Mouse (Mus musculus) kidney, postnatal 4 days (tissue): ENCODE data around the gene Clcn3.
"Not testable (repeated sequence)": the region's sequence is repeated elsewhere in the genome, so short reads cannot be mapped to it uniquely, and the experiment has no call there.

Experiments
- DNase-seq, 2 experiments: peaks; one replicate each; pipeline ENCODE4 v3.0.0; 2021; ENCODE audit warnings: mixed read lengths in 2 of 2

The Clcn3 gene

DNA sequence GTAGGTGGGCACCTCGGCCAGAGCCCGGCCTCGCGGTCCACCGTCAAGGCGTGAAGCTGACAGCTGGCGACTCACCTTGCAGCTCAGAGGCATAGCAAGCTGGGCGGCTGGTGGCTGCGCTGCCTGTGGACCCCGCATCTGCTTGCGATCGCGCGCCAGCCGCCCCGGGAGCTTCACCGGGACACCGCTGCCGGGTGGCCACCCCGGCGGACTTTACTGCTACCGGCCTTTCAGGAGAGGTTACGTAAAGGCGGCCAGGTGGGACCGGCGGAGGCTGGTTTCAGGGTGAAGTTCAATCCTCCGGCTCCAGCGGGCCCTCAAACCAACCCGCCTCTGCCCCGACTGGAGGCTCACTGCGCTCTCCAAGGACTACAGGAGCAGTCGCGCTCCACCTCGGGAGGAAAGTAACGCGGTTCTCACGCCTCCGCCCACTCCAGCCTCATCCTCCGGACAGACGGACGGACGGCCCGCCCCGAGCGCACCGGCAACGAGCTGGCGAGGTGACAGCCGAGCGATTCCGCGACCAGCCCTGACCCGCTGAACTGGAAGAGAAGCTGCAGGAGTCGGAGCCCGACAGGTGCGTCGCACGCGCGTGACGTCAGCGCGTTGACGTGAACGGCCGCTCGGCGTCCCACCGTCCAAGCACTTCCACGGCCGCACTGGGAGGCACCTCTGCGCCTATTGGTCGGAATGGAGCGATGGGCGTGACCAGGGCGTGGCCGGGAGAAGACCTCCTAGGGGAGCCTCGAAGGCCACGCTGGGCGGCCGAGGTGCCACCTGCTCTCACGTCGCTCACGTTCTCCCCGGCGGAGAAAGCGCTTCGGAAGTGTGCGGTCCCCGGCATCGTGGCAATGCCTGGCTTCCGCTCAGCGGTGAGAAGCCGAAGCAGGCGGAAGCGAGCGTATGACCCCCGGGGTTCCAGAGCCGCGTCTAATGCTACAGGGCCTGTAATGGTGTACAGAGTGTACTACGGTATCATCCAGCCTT lies at the start of gene Clcn3:
Clcn3 (minus strand) TSS at position 600 of the 987 bp plus-strand sequence.
- peak; percentile 98 to 99 for DNase-seq

DNA sequence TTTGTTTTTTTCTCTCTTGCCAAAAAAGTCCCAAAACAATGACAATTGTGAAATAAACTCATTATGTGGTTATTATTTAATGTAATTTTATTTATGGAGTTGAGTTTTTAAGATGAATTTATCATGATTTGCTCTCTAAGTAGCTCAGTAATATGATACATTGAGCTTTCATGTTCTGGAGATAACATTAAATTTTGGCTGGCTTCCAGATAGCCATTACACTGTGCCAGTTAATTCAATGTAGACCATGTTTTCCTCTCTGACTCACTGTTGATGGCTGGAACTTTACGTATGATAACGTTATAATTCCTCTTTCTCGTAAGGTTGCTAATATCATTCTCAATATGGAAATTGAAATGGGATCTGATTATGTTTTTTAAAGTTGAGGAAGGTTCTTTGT lies 13.4 kb upstream of the Clcn3 start:
- no peak for DNase-seq

DNA sequence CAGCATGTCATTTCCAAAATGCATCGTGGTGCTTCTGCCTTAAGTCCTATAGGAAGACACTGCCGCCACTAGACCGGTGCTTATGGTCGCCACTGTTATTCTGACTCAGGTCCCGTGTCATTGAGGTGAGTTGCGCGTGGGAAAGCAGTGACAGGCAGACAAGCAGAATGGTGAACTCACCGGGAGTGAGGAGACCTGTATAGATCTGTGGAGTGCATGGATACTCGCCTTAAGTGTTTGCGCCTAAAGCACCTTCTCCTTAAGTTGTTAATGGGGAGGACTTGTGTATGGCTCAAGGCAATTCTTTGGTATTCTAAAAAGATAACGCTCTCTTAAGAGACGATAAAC lies 10.5 kb upstream of the Clcn3 start:
- DNase-seq: no peak

DNA sequence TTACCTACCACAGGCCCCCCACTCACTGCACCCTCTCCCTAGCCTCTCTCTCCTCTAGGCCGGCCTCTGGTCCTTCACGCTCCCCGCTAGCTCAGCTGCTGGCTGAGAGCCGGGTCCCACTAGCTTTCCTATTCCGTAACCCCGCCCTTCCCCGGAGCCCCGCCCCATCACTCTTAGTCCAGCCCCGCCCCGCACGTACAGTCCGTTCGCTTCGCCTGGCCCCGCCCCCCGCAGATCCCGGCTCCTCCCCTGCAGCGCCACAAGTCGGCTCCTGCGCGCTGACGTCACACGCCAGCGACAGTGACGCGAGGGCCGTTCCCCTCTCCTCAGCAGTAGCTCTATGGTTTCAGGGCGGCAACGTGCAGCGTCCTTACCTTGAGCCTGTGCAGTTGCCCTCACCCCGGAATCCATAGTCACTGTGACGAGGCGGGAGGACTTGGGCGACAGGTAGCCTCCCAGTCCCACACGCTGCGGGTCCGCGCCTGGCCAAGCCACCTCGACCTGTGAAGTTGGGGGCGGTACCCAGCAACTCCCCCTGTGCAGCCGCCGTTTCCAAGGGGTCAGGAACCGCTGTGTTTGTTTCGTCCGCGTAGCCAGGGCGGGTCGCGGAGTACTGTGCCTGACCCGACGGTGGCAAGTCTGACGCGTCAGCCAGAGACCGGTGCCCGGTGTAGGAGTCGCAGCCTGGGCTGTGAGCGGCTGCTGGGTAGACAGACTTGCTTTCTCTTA lies 10.0 kb upstream of the Clcn3 start, which contains the start of gene Nek1:
Nek1 (plus strand) TSS at position 286 of the 729 bp plus-strand sequence.
- DNase-seq: peak; percentile 100

DNA sequence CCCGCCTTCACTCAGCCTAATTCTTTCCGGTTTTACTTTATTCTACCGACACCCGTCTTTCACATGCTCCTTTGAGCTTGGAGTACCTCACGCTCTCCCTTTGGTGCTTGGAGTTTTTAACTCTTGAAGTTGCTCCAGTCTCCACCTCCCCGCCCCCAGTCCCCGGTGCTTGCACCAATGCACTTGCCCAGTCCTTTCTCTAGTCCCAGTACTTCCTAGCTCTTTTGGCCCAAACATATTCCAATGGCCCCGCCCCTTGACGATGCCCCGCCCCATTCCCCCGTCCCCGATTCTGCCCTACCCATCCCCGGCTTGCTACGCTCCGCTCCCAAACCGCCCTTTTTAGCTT lies 9.4 kb upstream of the Clcn3 start:
- DNase-seq: peak; percentile 90 to 92

DNA sequence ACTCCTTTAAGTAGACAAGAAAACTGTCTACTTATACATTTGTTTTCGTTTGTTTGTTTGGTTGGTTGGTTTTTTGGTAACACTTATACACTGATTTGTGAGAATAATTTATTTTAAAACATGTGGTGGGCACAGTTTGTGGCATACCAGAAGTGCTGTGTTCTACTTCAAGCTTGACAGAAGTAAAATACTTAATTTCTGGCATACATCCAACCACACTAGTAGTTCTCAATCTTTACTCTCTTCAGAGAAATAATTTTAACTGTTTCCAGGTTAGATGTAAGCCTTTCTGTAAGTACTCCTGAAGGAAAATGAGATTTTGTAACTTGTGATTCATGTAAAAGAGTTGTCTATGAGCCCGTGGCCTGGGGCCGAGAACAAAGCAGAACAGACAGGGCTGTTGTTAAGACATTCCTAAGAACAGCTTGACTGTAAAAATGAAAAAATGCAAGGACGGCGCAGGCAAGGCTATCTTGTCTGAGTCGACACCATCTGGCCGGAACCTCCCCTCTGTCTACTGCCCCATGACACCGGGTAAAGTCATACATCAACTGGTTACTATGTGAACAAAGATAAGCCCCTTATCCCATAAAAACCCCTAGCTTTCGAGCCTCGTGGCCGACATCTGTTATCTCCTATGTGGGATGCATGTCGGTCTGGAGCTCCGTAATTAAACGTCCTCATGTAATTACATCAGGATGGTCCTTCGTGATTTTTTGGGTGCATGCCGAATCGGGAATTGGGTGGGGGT lies 1.3 kb upstream of the Clcn3 start:
- not testable (repeated sequence) for DNase-seq

DNA sequence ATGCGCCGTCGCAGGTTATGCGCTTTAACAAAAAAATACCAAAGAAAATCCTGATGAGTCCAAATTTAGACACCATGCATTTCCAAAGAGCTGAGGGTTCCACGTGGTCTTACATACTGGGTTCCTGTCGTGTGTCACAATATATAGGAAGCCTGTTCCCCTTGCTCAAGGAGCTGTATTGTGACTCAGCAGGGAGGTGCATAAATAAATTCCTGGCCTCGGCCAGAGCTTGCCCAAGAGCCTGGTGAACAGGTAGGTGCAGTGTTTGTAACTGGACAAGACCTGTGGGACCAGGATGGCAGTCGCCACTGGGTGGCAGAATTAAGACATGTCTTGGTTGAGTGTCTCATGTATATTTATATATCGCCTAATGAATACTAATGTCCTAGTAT lies 584 bp upstream of the Clcn3 start:
- DNase-seq: peak; percentile 67 to 82

DNA sequence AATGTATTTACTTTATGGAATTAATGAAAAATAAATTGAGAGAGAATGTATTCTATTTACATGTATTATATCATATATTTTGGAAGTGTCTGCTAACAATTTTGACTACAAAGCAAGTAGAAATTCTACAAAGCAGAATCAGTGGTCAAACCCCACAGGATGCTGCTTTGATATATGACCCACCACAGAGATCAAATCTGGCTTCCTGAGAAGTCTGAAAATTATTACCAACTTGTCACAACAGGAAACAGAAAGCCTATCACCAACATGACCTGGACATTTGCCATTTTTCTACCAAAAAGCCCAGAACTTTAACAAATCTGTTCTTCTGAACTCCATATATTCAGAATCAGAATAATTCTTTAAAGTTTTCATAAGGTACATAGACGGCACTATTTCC lies 1.7 kb downstream of the Clcn3 start:
- no peak for DNase-seq

DNA sequence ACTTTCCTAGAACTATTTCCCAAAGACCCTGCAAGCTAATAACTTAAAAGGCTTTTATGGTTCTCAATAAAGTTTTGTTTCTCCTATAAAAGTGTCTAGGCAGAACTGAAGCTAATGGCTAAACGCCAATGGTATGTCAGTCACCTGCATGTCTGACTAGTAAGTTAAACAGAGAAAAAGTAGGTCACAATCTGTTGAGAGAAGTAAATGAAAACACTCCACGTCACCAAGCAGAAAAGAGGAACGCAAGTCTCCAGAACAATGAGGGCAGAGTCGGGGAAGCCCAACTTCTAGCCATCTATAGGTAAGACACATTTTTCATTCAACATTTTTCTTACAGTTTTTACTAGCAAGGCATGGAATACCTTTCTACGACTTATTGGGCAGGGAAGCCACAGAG lies 4.6 kb downstream of the Clcn3 start:
- no peak for DNase-seq

DNA sequence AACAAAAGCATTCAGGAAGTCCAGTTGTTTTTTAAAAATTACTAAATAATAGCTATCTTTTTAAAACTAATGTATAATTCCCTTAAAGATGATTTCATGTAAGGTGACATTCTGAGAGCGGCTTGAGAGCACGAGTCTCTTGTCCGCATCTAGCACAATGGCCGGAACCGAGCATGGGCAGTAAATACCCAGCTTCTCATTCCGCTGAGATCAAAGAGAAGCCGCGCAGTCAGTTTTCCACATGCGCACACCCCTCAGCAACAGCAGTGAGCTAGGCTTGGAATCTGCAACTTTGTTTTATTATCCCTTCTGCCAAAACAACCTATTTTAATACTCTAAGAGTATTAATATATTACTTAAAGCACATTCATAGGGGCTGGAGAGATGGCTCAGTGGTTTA lies 6.3 kb downstream of the Clcn3 start:
- peak in 1 of 2 experiments; percentile 19 for DNase-seq

DNA sequence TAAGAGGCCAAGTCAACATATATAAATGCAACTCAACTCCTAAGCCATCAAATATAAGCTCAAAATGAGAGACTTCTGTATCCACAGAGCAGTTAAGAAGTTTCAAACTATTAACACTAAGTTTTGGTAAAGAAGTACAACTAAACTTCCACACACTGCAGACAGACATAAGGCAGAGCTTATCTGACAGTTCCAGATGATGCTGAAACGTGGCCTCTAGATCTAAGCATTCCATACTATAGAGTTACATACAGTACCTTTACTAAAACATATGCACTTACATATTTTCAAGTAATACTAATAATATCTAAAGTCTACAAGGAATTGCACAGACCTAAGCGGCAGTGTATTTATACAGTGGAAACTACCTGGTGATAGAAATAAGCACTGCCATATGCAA lies 8.3 kb downstream of the Clcn3 start:
- DNase-seq: no peak

DNA sequence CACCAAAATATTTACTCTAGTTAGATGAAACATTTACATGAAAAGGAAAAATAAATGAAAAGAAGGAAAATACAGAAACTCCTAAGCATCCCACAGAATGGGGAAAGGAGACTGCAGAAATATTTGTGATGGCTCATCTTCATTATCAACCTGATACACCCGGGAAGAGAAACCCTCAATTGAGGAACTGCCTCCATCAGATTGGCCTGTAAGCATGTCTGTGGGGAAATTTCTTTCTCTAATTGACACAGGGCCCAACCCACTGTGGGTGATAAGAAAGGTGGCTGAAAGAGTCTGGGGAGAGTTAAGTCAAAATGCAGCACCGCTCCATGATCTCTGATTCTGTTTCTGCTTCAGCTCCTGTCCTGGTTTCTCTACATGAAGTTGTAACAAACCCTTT lies 9.7 kb downstream of the Clcn3 start:
- DNase-seq: no peak

DNA sequence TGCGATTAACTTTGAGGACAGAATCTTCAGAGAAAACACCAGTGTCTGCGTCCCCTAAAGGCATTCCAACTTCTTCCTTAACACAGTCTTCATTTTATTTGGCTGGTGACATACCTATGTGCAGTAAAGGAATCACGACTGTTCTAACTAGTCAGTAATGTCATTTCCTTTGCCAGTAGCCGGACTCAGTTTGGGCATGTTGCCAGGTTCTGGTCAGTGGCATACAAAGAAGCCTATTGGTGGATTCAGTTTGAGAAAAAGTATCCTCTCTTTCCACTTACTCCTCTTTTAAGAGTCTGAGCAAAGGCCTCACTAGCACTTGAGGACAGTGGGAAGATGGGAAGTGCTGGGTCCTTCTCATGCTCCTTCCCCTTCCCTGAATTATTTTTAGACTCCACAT lies 11.3 kb downstream of the Clcn3 start:
- peak; percentile 42 to 57 for DNase-seq

DNA sequence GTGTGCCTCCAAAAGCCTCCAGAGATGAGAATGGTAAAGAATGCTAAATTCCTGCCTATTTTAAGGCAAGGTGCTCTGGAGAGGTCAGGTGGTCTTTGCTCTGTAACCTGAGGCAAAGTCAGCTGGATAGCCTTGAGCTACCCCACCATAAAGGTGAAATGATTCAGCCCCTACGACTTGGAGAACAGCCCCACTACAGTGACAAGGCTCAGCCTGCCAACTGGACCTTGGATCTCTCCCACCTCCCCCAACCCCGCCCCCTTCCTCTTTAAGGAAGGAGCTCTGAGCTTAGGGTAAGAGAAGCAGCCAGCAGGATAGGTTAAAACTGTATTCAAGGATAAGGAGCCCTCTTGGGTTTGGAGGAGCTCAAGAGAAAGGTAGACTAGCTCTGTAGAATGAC lies 14.0 kb downstream of the Clcn3 start:
- peak; percentile 15 to 21 for DNase-seq

DNA sequence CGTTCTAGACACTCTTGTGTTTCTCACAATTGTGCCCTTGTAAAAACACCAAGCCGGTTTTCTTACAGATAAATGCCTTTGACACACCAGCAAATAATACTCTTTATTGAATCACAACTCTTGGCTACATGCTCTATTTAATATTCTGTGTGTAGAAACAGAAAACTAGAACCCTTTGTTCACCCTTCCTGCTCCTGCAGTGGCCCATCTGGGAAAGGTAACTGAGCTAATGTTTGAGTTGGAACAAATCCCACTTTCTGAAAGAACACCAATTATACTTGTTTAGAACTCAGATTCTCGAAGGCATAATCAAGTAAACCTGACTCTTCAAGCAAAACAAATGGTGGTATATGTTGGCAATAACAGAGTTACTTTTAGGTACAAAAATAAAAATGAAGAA lies 17.4 kb downstream of the Clcn3 start:
- DNase-seq: no peak

DNA sequence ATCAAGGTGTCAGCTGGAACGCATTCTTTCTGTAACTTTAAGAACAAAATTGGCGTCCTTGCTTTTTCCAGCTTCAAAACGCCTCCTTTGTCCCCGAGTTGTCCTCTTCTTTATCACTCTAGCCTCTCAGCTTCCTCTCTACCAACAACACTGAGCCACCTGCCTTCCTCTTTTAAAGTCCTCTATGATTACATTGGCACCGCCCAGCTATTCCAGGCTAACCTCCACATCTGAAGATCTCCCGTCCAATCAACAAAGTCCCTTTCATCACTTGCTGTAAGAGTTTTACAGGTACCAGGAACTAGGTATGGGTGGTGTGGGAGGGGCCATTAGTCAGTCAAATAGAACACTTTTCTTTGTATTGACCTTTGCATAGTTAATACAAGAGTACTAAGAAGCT lies 17.8 kb downstream of the Clcn3 start:
- no peak for DNase-seq

DNA sequence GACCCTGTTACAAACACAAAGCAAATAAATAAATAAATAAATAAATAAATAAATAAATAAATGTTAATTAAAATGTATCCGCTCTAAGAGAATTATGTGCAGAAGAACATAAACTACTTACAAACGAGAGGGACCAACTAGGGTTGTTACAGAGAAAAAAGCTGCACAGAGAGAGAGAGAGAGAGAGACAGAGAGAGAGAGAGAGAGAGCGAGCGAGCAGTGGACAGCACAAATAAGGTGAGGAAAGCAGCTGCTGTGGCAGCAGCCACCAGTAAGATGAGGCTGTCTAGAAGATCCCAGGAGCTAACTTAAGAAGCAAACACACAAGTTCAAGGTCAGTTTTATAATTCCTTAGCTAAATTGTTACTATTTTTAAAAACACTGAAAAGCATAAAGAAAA lies 18.6 kb downstream of the Clcn3 start:
- DNase-seq: no peak

DNA sequence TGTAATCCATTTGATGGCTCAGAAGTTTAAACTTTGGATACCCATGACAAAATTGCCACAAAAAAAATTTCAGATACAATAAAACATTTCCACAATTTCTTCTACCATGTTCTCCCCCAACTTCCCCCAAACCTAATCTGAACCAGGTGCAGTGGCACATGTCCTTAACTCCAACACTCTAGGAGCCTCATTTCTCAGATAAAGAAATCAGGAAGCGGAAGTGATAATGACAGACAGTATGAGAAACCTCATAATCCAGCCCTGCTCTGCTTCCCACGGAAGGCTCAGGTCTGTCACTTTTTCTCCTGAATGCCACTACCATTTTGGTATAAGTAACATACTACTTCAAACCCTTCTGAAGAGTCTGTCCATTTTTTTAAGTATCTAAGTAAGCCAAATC lies 19.2 kb downstream of the Clcn3 start:
- no peak for DNase-seq

DNA sequence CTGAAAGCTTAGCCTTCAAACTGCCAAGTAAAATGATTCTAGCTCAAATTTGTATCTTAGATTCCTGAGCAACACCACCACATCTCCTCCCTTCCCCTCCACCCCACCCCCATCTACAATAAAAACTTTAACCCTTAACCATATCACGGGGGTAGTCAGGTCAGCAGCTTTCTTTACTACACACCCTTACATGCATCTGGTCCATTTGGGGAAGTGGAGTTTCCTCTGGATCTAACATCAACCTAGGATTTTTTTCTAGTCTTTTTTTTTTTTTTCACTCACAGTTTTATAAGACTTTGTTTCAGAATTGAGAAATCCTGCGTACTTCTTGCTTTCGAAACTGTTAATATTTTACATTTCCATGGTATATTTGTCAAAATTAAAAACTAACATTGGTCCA lies 20.3 kb downstream of the Clcn3 start:
- DNase-seq: no peak

DNA sequence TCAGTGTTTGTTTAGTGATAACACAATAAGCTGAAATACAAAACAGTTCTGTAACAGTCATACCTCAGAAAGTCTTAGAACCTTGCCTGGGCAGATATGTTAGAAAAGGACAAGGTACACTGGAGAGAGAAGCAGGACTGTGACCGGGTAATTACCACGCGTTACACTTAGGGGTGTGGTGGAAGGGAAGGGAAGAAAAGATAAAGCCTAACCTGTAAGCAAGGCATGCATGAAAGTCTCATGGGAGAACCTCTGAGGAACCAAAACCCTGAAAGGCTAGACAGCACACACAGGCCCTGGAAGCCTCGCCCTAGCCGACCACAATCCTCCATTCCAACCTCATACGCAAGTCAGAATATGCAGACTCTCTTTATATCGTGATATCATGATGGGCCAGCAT lies 26.3 kb downstream of the Clcn3 start:
- DNase-seq: no peak

DNA sequence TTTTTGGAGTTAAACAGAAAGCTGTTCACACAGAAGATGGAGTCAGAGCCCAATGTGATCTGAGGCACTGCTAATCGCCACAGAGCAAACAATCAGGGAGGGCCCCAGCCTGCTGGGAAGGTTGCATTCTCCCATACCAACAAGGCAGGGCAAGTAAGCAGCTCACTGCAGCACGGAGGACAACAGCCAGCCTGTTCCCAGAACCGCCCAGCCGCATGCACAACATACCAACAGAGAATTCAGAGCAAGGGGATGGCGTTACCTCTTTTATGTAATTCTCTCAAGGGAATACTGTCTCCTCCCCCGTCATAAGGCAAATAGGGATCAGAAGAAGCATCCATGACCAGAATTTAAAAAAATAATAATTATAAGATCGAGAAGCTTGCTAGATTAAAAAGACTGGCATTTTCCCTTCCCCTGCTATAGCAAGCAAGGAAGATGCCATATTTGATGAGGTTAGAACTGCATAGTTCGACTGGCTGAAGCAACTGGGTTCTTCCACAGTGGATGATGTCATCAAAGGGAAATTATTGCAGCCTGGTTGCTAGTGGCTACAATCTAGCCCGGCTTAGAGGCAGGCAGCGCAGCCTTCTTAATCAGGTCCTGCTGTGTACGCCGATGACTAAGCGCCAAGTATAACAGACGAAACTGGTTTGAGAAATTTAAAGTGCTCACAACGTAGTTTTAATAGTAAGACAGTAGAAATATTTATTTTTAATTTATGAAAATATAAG lies 28.7 kb downstream of the Clcn3 start:
- DNase-seq: peak; percentile 51 to 58

DNA sequence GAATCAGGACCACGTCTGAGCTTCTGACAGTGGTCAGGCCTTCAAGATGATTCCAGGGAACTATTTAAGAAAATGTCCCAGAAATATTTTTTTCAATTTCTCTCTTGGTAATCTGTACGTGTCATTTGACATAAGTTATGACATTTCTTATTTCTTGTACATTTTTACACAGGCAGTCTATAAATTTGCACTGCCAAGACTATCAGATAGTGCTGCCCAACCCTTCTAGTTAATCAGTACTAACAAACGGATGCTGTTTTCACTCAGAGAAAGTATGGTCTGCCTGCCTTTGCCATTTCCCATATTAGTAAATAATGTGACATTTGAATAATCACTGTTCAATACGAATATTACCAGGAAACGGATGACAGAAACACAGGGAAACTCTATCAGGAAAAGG lies 30.3 kb downstream of the Clcn3 start:
- DNase-seq: no peak

DNA sequence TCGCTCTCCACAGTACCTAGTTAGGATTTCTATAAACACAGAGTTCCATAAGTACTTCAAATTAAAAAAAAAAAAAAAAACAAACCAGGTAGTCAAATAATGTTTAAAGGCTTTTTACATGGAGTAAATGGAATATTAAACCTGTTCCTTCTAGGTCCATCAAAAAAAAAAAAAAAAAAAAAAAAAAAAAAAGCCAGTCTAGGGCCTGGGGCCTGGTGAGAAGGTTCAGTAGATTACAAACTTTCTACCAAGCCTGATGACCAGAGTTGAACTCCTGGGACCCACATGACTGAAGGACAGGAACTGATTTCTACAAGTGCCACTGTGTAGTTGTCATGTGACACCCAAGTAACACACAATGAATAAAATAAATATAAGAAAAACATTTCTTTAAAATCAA lies 31.3 kb downstream of the Clcn3 start:
- no peak for DNase-seq
